Mouse (Mus musculus): ENCODE measurements around the gene Ankrd40. TPM values are rescaled to one million over a fixed set of nuclear protein-coding genes. Genes with fewer than 3 reads are reported as not detected.

Gene Ankrd40
- total RNA-seq (2021), result 100 to 1,000 TPM; 227 to 239 TPM
- long read RNA-seq, experiment 1, transcript Ankrd40-203 (5 exons, 3,487 nt), result major isoform, 401 of 426 reads
- long read RNA-seq, experiment 1, transcript Ankrd40-202 (5 exons, 1,477 nt), result minor isoform, 6 of 426 reads
- long read RNA-seq, experiment 1, transcript Ankrd40-201 (5 exons, 1,215 nt), result minor isoform, 10 of 426 reads
- long read RNA-seq, experiment 1, partial matches to known transcripts, result 7 of 426 reads
- long read RNA-seq, experiment 1, other reads (novel, unspliced or antisense), result 2 of 426 reads
- long read RNA-seq, experiment 2, transcript Ankrd40-201 (5 exons, 1,215 nt), result minor isoform, 7 of 305 reads
- long read RNA-seq, experiment 2, transcript Ankrd40-202 (5 exons, 1,477 nt), result minor isoform, 5 of 305 reads
- long read RNA-seq, experiment 2, transcript Ankrd40-203 (5 exons, 3,487 nt), result major isoform, 283 of 305 reads
- long read RNA-seq, experiment 2, partial matches to known transcripts, result 7 of 305 reads
- long read RNA-seq, experiment 2, other reads (novel, unspliced or antisense), result 2 of 305 reads

- intact Hi-C loops (cut with DNase I), result loop anchor here (2.0 kb wide), 1 partner anchor 77 kb away; no protein-coding TSS in a partner anchor
- DNase-seq, result peak; percentile 95
Measured at GRCm38 (mm10) chr11:94327693-94328643, at the start of gene Ankrd40. Gene Ankrd40 (plus strand): TSS chr11:94328001.

- peak; percentile 40 to 60 for DNase-seq
- intact Hi-C loops (cut with DNase I), result no loop called here
Measured at GRCm38 (mm10) chr11:94281199-94282181, 46.3 kb upstream of the Ankrd40 start, which contains the start of gene Gm21885. Gene Gm21885 (plus strand): TSS chr11:94281873.

GRCm38 (mm10) chr11:94282291-94282690 lies 45.5 kb upstream of the Ankrd40 start:
- intact Hi-C loops (cut with DNase I), result no loop called here
- DNase-seq, result no peak

- intact Hi-C loops (cut with DNase I), result no loop called here
Measured at GRCm38 (mm10) chr11:94283536-94284099, 44.2 kb upstream of the Ankrd40 start.

GRCm38 (mm10) chr11:94285886-94286574 lies 41.8 kb upstream of the Ankrd40 start:
- intact Hi-C loops (cut with DNase I), result no loop called here
- DNase-seq, result no peak

More at GRCm38 (mm10) chr11:94283536-94284099, 44.2 kb upstream of the Ankrd40 start:
- no peak for DNase-seq

- intact Hi-C loops (cut with DNase I), result no loop called here
- DNase-seq, result no peak
Measured at GRCm38 (mm10) chr11:94287105-94287504, 40.7 kb upstream of the Ankrd40 start.

- DNase-seq, result no peak
- intact Hi-C loops (cut with DNase I), result no loop called here
Measured at GRCm38 (mm10) chr11:94290062-94290740, 37.6 kb upstream of the Ankrd40 start.

GRCm38 (mm10) chr11:94294996-94295845 lies 32.6 kb upstream of the Ankrd40 start:
- intact Hi-C loops (cut with DNase I), result no loop called here
- no peak for DNase-seq

GRCm38 (mm10) chr11:94312733-94313132 lies 15.1 kb upstream of the Ankrd40 start:
- intact Hi-C loops (cut with DNase I), result no loop called here
- DNase-seq, result no peak

GRCm38 (mm10) chr11:94314098-94314652 lies 13.6 kb upstream of the Ankrd40 start:
- intact Hi-C loops (cut with DNase I), result no loop called here

GRCm38 (mm10) chr11:94315308-94315707 lies 12.5 kb upstream of the Ankrd40 start:
- intact Hi-C loops (cut with DNase I), result no loop called here
- DNase-seq, result no peak

More at GRCm38 (mm10) chr11:94314098-94314652, 13.6 kb upstream of the Ankrd40 start:
- DNase-seq, result no peak

- DNase-seq, result no peak
- intact Hi-C loops (cut with DNase I), result no loop called here
Measured at GRCm38 (mm10) chr11:94316528-94316927, 11.3 kb upstream of the Ankrd40 start.

- no peak for DNase-seq
- intact Hi-C loops (cut with DNase I), result no loop called here
Measured at GRCm38 (mm10) chr11:94317014-94317413, 10.8 kb upstream of the Ankrd40 start.

- intact Hi-C loops (cut with DNase I), result no loop called here
- DNase-seq, result no peak
Measured at GRCm38 (mm10) chr11:94317515-94317914, 10.3 kb upstream of the Ankrd40 start.

GRCm38 (mm10) chr11:94318056-94318455 lies 9.7 kb upstream of the Ankrd40 start:
- DNase-seq, result no peak
- intact Hi-C loops (cut with DNase I), result no loop called here

- intact Hi-C loops (cut with DNase I), result no loop called here
- peak in 1 of 2 experiments; percentile 68 for DNase-seq
Measured at GRCm38 (mm10) chr11:94320969-94321930, 6.6 kb upstream of the Ankrd40 start.
